Mouse (Mus musculus) yolk sac, embryonic 10.5 days (tissue): ENCODE data around the gene Ankdd1a.

Experiments used
- DNase-seq: peaks from one replicate; pipeline ENCODE4 v3.0.0-alpha.2; 2017; ENCODE audit warnings: low spot score

The Ankdd1a gene

GRCm38 (mm10) chr9:65542111-65542524, 22.1 kb upstream of the Ankdd1a start:
- DNase-seq: no peak

GRCm38 (mm10) chr9:65541126-65542068, 21.4 kb upstream of the Ankdd1a start:
- DNase-seq: peak; percentile 33

- DNase-seq: no peak
Observed at GRCm38 (mm10) chr9:65539697-65540096, 19.7 kb upstream of the Ankdd1a start.

GRCm38 (mm10) chr9:65537901-65538630, 18.1 kb upstream of the Ankdd1a start:
- no peak for DNase-seq

GRCm38 (mm10) chr9:65536491-65536890, 16.5 kb upstream of the Ankdd1a start:
- no peak for DNase-seq

GRCm38 (mm10) chr9:65535789-65536469, 15.9 kb upstream of the Ankdd1a start:
- DNase-seq: no peak

- DNase-seq: no peak
Observed at GRCm38 (mm10) chr9:65535191-65535722, 15.3 kb upstream of the Ankdd1a start.

- no peak for DNase-seq
Observed at GRCm38 (mm10) chr9:65534111-65534510, 14.1 kb upstream of the Ankdd1a start.

- no peak for DNase-seq
Observed at GRCm38 (mm10) chr9:65532986-65533385, 13.0 kb upstream of the Ankdd1a start.

GRCm38 (mm10) chr9:65531283-65531682, 11.3 kb upstream of the Ankdd1a start:
- DNase-seq: no peak

GRCm38 (mm10) chr9:65529659-65530058, 9.7 kb upstream of the Ankdd1a start:
- no peak for DNase-seq

GRCm38 (mm10) chr9:65528417-65529038, 8.5 kb upstream of the Ankdd1a start:
- DNase-seq: no peak

GRCm38 (mm10) chr9:65525445-65526195, 5.6 kb upstream of the Ankdd1a start:
- no peak for DNase-seq

- DNase-seq: peak; percentile 71
Observed at GRCm38 (mm10) chr9:65523611-65524364, 3.8 kb upstream of the Ankdd1a start.

GRCm38 (mm10) chr9:65520505-65520876, 498 bp upstream of the Ankdd1a start:
- DNase-seq: no peak

GRCm38 (mm10) chr9:65514851-65515261, 5.1 kb downstream of the Ankdd1a start:
- no peak for DNase-seq

- no peak for DNase-seq
Observed at GRCm38 (mm10) chr9:65514431-65514830, 5.6 kb downstream of the Ankdd1a start.

- no peak for DNase-seq
Observed at GRCm38 (mm10) chr9:65512520-65512919, 7.5 kb downstream of the Ankdd1a start.

- no peak for DNase-seq
Observed at GRCm38 (mm10) chr9:65508449-65508848, 11.5 kb downstream of the Ankdd1a start.
